Mouse (Mus musculus): Measurements from ENCODE around the gene Slco3a1. TPM values are rescaled to one million over a fixed set of nuclear protein-coding genes. Genes with fewer than 3 reads are reported as not detected.

Slco3a1 gene
- 10 to 100 TPM; 47.2 to 64.9 (median 57.2) TPM for total RNA-seq (2022)

DNA sequence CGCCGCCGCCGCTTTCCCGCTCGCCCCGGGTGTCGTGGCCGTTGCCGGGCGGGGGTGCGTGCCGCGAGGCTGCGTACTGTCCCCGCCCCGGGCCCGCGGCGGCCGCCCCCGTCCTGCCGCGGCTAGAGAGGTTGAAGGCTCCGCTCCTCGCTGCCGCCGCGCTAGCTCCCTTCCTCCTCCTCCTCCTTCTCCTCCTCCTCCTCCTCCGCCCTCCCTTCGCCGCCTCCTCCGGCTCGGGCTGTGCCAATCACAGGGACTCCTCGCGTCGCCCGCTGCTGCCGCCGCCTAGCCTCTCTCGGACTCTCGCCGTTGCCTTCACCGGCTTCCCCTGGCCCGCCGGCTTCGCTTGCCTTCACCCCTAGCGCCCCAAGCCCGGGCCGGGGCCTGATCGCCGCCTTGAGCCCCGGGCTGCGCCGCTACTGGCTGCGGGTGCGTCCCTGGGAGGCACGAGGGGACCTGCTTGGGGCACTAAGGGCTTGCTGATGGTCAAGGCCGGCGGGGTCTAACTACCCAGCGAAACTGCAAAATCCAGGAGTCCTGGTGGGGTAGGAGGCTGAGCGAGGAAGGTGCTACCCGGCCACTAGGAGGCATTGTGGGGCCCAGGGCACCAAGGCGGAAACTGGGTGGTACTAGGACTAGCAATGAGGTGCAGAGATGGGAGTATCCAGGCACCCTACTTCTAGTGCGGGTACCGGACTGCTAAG lies at the start of gene Slco3a1:
TSS of gene Slco3a1 (minus strand) at position 173 of the 704 bp plus-strand sequence.
- peak; percentile 63 to 71 for DNase-seq (ENCODE audit: low spot score in 2 of 2)

DNA sequence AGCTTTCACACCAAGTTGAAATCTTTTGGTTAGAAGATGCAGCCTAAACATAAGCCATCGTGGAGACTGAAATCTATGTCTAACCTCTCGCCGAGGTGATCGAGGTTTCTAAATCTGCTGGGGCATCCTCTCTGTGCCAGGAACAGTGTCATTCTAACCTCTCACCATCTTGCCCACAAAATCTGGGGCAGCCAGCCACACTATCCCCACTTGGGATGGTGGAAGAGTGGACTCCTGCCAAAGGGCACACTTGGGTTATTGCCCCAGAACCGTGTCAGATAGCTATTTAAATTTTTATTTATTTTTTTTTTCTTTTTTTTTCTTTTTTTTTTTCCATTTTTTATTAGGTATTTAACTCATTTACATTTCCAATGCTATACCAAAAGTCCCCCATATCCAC lies 46.4 kb upstream of the Slco3a1 start:
- no peak for DNase-seq (ENCODE audit: low spot score in 2 of 2)

DNA sequence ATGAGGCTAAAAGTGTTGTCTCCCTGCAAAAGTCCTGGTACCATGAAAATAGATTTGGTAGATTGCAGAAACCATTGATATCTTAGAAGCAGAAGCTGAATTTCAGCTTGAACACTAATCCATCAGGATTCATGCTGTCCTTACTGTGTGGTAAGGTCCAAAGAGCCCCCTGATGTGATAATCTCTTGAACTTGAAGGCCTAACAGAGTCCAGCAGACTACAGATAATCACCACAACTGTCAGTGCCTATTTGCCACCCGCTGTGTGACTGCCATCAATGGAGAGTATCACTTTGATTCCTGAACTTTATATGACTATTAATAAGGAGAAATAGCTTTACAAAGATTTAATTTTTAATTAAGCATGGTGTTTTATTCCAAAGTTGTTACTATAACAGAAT lies 24.8 kb upstream of the Slco3a1 start:
- no peak for DNase-seq (ENCODE audit: low spot score in 2 of 2)

DNA sequence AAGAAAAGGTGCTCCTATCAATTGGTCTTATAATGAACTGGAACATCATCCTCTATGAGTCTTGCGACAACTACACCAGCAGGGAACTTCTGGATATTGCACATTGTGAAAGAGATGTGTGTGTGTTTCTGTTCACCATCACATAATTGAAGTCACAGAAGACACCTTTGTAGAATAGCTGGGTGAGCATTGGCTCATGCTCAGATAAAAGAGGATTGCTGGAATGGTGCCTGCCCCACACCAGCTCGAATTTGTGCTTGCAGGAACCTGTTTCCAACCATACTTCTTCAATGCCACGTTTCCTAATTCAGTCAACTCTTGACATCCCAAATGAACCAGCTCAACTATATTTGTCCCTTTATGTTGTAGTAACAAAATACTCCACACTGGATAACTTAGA lies 21.1 kb upstream of the Slco3a1 start:
- no peak for DNase-seq (ENCODE audit: low spot score in 2 of 2)

DNA sequence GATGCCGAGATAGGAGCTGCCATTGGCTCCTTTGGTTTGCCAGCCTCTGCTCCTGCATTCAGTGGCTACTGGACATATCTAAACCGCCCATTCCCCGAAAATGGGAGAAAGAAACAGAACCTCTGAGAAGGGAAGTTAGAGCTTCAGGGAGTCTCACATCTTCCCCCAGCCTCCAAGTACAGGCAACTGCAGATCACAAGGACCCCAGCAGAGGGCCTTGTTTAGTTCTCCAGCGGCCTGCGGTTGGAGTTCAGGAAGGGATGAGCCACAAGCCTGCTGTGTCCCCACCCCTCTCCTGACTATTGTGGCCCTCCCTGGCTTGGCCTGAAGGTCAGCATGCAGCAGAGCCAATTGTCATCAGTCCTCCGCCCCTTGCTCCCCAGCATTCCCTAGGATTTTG lies 836 bp upstream of the Slco3a1 start:
- DNase-seq (ENCODE audit: low spot score in 2 of 2): peak; percentile 64 to 66

DNA sequence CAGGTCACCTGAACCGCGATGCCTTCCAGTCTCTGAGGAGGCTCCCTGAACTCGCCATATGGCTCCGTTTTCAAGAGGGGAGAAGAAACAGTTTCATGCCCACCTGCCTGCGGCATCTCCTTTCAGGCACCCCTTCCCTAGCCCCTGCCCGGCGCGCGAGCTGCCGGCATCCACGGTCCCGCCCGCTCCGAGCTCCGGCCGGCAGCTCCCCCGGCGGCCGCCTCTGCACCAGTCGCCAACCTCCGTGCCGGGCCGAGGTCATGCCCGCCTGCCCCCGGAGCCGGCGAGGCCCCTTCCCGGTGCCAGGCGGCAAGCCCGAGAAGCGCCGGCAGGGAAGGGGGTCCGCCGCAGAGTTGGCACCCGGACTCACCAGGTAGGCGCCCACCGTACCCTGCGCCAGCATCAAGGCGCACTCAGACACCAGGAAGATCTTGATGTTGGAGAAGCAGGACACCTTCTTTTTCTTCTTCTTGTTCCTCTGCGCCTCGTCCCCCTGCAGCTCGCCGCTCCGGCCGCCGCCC lies 479 bp downstream of the Slco3a1 start:
- peak in 1 of 2 experiments; percentile 38 for DNase-seq (ENCODE audit: low spot score in 2 of 2)

DNA sequence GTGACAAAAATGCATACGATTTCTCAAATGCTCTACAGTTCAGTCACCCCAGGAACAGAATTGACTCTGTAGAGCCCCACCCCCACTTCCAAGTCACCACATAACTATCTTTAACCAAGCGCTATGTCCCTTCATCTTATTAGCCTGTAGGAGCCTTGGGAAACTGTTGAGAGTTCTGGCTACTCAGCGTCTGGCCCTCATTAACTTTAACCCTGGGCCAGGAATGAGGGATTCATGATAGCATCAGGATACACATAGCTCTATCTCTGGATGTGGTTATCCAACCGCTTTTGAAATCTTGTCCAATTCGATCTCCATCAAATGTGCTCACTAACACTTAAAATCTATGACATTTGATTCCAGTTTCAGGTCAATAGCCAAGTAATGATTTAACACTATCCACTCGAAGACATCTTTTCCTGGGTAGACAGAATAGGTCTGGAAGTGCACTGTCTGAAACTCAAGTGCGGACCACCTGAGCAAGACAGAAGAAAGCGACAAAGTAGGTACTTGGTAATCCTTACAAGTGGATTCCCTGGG lies 1.4 kb downstream of the Slco3a1 start:
- DNase-seq (ENCODE audit: low spot score in 2 of 2): no peak

DNA sequence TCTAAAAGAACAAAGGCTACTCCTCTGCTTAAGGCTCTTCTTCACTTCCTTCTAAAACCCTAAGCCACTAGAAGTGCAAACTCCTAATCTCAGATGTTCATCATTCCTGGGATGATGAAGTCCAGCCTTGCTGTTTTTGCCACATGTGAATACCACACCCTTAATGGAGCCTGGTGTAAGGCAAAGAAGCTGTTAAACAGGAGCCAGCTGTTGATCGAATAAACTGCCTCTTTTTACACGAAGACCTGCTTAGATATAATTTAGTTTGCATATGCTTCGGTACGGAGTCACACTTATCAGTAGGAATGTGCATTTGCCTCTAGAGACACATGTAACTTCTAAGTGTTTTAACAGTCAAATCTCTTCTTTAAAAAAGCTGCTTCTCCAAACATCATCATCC lies 2.0 kb downstream of the Slco3a1 start:
- no peak for DNase-seq (ENCODE audit: low spot score in 2 of 2)

DNA sequence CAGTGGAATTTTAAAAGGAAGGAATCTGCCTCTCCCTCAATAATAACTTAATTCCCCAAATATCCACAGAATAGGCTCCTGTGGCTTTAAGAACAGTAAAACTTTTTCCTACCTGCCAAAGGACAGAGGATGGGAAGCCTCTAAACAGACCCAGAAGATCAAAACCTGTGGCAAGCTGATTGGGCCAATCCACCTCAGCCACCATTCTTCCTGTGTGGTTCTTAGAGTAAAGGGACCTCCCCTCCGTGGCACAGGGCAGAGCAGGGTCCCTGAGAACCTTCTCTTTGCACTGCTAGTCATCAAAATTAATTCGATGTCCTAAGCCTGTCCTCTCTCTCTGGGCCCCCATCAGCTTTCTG lies 2.6 kb downstream of the Slco3a1 start:
- no peak for DNase-seq (ENCODE audit: low spot score in 2 of 2)

DNA sequence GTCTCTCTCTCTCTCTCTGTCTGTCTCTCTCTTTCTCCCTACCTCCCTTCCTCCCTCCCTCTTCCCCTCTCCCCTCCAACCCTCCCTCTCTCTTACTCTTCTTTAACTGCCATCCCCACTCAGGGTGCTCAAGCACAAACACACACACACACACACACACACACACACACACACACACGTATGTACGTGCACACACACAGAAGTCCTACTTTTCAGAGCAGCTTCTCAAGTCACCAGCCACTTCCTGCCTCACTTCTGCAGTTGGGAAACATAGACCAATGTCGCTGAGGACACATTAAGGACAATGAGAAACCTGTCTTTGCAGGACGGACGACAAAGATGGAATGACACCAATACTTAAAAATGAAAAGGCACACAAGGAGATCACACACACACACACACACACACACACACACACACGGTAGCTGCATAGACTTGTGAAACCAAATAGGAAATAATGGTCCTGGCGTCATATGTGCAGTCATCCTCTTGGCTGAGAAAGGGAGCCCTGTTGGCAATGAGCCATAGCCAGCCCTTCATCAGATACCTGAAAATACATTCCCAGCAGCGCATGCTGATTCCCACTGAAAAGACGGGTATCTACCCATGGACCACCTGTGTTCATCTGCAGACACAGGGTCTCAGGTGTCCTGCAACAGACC lies 3.1 kb downstream of the Slco3a1 start:
- no peak for DNase-seq (ENCODE audit: low spot score in 2 of 2)

DNA sequence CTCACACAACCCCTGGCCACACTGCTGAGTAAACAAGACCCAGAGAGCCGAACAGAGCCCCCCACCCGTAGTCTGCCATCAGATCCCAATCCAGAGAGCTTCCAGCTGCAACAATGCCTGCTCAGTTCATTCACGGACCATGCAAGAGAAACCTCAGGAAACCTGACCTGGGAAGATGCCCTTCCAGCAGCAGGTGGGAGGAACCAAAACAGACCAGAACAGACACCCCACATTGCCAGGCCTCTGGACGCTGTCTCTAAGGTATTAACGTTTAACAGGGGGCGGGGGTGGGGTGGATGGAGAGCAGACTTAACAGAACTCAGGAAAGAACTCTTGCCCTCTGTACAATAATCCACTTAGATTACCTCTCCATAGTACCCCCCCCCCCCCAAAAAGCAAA lies 4.9 kb downstream of the Slco3a1 start:
- no peak for DNase-seq (ENCODE audit: low spot score in 2 of 2)

DNA sequence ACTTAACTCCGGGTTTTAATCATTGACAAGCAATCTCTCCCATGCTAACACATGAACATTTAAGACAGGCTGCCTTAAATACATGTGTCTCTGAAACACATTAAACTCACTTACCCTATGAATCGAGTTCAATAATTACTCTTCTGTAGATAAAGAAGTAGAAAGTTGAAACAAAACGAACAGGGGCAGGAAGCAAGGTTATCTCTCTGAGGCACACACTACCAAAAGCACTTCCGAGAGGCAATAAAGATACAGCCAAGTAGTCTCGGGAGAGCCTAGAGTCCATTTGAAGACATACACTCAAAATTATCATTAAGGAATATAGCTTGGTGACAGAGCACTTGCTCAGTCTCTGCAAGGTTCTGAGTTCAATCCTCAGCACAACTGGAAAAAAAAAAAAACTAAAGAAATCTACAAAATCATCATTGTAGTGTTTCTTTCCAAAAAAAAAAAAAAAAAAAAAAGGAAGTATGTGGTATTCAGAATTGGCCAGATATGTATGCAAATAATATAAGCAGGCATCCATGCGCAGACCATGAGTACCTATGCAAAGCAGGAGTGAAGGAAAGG lies 5.5 kb downstream of the Slco3a1 start:
- no peak for DNase-seq (ENCODE audit: low spot score in 2 of 2)

DNA sequence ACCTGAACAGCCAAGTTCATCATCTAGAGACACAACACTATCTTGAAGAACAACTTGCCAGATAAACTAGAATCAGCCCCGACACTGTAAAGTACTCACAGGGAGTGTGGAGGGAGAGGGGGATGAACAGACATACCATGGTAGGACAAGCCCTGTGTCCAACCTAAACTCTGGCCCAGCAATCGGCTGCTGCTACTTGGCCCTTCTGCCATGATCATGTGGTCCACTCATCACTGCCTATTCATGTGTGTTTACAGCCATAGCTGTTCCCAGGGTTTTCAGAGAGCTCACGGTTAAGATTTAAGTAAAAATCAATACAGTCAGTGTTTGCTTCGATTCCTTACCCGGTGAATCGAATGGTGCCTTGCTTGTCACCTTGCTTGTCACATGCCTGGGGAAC lies 7.9 kb downstream of the Slco3a1 start:
- DNase-seq (ENCODE audit: low spot score in 2 of 2): no peak

DNA sequence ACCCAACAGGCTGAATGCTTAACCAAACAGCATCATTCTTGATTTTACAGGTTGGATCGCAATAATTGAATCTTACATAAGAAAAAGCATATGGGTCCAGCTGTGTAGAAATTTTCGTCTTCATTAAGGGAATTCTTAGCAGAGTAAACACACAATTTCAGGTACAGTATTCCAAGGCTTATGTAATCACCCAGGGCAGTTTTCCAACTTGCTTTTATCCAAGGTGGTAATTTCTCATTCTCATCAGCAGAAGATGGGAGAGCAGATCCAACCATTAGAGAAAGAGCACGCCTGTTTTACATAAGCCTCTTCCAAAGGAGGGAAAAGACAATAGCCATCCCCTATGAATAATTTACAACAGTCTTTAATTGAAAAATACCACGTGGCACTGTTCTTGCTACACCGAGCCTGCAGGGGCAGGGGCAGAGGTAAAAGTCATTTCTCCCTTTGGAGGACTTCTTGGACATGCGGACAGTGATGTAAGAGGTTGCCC lies 9.0 kb downstream of the Slco3a1 start:
- no peak for DNase-seq (ENCODE audit: low spot score in 2 of 2)

DNA sequence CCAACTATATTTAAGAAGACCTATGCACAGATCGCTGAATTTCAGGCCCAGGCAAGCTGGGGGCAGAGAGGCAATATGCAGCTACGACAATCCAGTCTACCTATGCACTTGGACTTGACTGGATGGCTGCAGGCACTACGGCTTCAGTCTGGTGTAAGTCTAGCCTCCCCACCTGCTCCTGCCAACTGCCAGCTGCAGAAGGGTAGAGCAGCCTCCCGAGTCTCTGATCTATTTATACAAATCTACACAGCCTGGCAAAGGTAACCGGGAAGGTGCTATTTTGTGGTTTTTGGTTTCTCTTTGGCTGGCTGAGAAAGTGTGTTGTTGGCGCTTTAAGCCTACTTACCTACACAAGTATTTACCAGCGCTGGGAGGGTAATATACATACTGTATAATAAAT lies 10.3 kb downstream of the Slco3a1 start:
- DNase-seq (ENCODE audit: low spot score in 2 of 2): no peak

DNA sequence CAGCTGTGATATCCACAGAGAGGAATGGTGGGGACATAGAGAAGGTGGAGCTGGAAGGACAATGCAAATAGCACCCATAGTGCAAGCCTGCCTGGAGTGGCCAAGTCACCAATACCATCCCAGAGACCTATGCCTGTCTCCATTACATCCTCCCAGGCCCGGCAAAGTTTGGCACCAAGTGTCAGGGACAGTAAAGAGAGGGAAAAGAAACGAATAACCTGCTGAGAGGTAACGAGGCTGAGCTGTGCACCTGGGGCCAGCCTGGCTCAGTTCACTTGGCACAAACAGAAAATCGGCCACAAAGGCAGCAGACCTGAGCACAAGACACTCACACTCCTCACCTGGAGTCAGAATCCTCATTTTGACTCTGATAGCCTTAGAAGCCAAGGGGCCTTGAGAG lies 12.6 kb downstream of the Slco3a1 start:
- no peak for DNase-seq (ENCODE audit: low spot score in 2 of 2)

DNA sequence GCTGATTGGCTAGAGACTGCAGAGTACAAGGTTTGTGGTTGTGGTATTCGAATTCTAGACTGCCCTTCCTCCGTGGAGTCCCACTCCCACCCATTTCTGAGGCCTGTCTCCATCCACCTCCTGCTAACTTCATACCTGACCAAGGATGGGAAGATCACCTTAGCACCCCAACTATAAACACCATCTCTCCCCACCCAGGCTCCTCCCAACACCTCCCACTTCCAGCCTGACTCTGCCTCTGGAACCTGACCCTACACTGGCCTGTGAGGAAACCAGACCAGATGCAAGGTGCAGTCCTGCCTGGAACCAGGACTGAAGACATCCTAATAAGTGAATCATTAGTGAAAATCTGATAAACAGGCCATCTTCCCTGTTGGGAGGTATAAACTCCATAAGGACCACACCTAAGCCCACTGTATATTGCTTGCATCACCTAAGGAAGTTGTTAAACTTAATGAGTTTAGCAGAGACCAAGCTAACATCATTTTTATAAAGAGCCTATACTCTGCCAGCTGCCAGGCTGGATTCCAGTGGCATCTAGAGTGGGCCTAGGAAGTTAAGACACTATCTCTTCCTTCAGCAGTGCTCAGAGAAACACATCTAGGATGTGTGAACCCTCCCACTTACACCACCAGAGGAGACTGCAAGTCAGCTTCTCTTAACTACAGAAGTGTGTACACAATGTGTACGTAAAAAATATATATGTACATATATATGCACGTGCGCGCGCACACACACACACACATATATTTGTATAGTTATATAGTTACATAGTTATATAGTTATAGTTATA lies 13.5 kb downstream of the Slco3a1 start:
- no peak for DNase-seq (ENCODE audit: low spot score in 2 of 2)

DNA sequence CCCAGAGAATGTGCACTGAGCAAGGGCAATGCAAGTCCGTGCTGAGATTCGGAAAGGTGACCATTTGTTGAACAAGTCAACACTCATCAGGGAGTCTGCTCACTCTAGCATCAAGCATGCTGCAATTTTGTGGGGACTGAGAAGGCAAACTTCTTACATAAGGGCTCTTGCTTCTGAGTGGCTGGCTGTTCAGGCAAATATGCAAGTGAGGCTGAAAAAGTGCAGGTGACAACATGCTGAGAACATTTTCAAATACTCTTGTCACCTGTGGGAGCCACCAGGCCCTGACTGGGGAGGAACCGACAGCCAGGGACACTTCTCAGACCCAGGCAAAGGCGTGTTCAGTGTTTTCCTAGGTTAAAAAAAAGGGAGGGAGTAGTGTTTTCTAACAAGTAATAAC lies 18.4 kb downstream of the Slco3a1 start:
- DNase-seq (ENCODE audit: low spot score in 2 of 2): no peak

DNA sequence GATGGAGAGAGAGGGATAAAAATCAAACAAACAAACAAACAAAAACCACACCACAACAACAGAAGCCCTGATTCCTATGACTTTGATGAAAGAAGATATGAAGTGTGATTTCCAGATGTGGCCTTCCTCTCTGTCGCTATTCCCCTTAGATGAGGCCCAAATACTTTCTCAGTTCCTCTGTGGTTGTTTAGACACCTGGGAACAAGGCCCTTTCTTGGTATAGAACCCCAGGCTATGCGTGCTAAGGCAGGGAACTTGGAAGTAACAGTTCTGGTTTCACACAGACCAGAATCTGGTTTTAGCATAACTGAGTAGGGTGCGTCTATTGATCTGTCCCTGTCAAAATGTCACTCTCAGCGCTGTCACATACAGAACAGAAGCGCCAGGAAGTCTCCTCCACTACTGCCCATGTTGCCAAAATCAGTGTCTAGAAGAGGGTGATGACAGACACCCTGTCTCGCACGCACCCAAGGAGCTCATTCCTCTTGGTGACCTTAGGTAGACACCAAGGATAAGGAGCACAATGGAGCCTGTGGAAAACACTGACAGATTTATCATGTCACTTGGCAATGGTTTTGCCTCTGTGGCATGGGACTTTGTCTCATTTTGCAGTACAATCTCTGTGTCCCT lies 23.0 kb downstream of the Slco3a1 start:
- DNase-seq (ENCODE audit: low spot score in 2 of 2): no peak

DNA sequence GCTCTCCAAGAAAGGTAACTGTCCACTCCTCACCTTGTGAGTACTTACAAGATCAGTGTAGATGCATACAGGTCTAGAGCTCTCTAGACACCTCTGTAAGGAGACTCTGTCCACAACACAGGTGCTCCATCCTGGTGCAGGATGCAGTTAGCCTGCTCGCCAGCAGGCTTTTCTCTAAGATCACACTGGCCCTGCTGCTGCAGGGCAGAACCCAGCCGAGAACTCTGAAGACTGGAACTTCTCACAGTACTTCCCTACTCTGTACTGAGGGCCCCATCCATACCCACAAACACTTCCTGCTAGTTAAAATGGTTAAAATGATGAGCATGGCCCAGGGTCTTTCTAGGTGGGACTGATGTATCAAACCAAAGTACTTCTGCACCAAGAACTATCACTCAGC lies 24.7 kb downstream of the Slco3a1 start:
- no peak for DNase-seq (ENCODE audit: low spot score in 2 of 2)

DNA sequence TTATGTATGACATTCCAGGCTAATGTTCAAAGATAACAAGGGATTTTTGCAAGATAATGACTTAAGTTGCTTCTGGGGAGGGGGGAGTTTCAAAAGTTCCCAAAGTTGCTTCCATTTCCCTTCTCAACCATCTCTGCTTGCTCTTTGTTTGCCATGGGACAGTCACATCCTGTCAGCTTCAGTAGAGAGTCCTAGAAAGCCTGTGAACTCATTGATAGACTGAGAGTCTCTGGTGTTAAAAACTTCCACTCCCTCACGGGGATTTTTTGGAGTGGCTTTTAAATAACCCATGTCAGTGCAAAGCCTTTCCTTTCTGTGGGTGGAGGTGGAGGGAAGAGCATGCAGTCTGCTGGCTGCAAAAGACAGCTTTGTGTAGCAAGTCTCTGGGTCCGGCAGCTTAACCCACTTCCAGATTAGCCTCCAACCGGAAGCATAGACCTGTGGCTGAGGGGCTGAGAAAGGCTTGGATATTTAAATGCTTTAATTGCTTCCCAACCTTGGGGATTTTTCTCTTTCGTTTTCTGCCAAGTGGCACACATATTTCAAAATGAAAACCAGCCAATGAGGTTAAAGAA lies 25.3 kb downstream of the Slco3a1 start:
- DNase-seq (ENCODE audit: low spot score in 2 of 2): no peak

Data from layer of hippocampus, adult 8-10 months (tissue).